Mouse (Mus musculus) MEL (cell line): ENCODE data around the gene Gm5485.

ENCODE experiments used
- BHLHE40 ChIP-seq: IDR thresholded peaks from 2 replicates; pipeline ENCODE4 v1.6.1; 2012; ENCODE audit warnings: low read depth, mild to moderate bottlenecking, inconsistent platforms, low read length, improper control_type of control experiment, borderline replicate concordance
- CTCF ChIP-seq, 3 experiments: IDR thresholded peaks in 2 of 3; conservative IDR thresholded peaks in 1 of 3; 2 replicates each; pipeline ENCODE4 v1.5.1; 2011 to 2012; ENCODE audit warnings: low read length in 3 of 3, low read depth in 2 of 3, mild to moderate bottlenecking in 2 of 3, improper control_type of control experiment in 1 of 3, inconsistent platforms in 1 of 3, mixed read lengths in 1 of 3, moderate library complexity in 1 of 3; ENCODE audit not compliant: control insufficient read depth in 1 of 3, insufficient read depth in 1 of 3, poor library complexity in 1 of 3, severe bottlenecking in 1 of 3
- EP300 ChIP-seq, 2 experiments: IDR thresholded peaks; 2 replicates each; pipeline ENCODE4 v1.6.1; 2011; ENCODE audit warnings: improper control_type of control experiment in 2 of 2, low read length in 2 of 2, low read depth in 1 of 2, mild to moderate bottlenecking in 1 of 2
- HCFC1 ChIP-seq: IDR thresholded peaks from 2 replicates; pipeline ENCODE4 v1.6.1; 2012; ENCODE audit warnings: low read depth, mild to moderate bottlenecking, inconsistent platforms, low read length, improper control_type of control experiment, moderate library complexity
- KAT2A ChIP-seq: conservative IDR thresholded peaks from 2 replicates; pipeline ENCODE4 v1.6.1; 2012; ENCODE audit warnings: low read depth, low read length, improper control_type of control experiment, inconsistent platforms
- MAFK ChIP-seq: IDR thresholded peaks from 2 replicates; pipeline ENCODE4 v1.6.1; 2011; ENCODE audit warnings: low read depth, mild to moderate bottlenecking, low read length, improper control_type of control experiment, borderline replicate concordance
- MAZ ChIP-seq: IDR thresholded peaks from 2 replicates; pipeline ENCODE4 v1.6.1; 2012; ENCODE audit warnings: low read depth, mild to moderate bottlenecking, inconsistent platforms, low read length, improper control_type of control experiment
- TCF12 ChIP-seq: IDR thresholded peaks from 2 replicates; pipeline ENCODE4 v1.6.1; 2014; ENCODE audit warnings: low read depth, mild to moderate bottlenecking, inconsistent platforms, low read length, improper control_type of control experiment, moderate library complexity
- USF1 ChIP-seq: IDR thresholded peaks from 2 replicates; pipeline ENCODE4 v1.6.1; 2014; ENCODE audit warnings: low read depth, mild to moderate bottlenecking, inconsistent platforms, low read length, improper control_type of control experiment, moderate library complexity
- ZMIZ1 ChIP-seq: IDR thresholded peaks from 2 replicates; pipeline ENCODE4 v1.6.1; 2012; ENCODE audit warnings: low read depth, mild to moderate bottlenecking, inconsistent platforms, low read length, improper control_type of control experiment, moderate library complexity

DNA sequence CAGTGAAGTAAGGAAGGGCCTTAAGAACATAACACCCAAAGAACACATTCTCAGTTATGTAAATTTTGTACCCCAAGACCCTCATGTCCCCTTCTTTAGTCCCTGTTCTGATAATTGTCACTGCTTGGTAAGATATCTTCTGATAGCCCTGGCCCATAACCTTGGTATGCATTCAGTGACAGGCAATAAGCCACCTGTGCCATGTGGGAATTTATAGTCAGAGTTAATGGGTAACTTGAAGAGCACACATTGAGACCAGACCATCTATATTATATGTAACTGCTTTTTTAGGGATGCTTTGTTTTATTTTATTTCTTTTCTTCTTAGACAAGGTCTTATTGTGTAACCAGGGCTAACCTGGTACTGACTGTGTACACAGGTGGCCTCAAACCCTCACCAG, 8.2 kb downstream of the Gm5485 start:
- TF ChIP-seq EP300 (IDR thresholded peaks at IDR 0.05; ENCODE audit: low read depth in 1 of 2, low read length in 2 of 2) (no peak), CTCF (IDR thresholded peaks at IDR 0.05 in 2 of 3, conservative IDR thresholded peaks at IDR 0.05 in 1 of 3; ENCODE audit: control insufficient read depth in 1 of 3, insufficient read depth in 1 of 3, low read depth in 2 of 3, low read length in 3 of 3, poor library complexity in 1 of 3, severe bottlenecking in 1 of 3) (no peak), HCFC1 (no peak), MAFK (no peak), TCF12 (no peak), ZMIZ1 (no peak), MAZ (no peak), USF1 (no peak), KAT2A (no peak), BHLHE40 (no peak)
